Mouse (Mus musculus): ENCODE measurements around the gene Dppa3.

DNA sequence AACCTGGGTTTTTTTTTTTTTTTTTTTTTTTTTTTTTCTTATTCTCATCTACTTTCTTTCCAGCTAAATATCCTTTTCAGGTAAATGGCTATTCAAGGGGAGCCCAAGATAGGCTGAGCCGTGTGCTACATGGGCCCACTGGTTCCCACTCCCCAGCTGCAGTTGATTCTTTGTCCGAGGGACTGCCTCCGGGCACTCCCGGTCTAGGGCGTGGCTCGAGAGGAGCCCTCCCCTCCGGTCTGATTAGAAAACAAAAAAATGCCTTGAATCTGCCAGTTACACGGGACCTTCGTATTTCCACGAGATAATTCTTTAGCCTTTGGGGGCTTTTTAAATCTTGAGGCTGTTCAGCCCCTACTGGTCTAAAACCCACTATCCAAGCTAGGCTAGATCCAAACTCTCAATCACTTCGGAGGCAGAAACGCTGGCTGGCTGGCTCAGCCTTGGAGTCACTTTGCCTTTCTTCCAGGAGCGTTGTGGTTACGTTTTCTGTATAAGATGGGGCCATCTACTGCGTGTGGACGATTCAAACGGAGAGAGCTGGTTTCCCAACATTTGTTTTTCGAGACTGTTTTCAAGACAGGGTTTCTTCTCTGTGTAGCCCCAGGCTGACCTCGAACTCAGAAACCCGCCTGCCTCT is 1.4 kb downstream of the Dppa3 start:
- TF ChIP-seq POLR2A (IDR thresholded peaks at IDR 0.05; ENCODE audit: extremely low read depth, insufficient read depth, low read length) (no peak), CTCF (IDR thresholded peaks at IDR 0.05; ENCODE audit: extremely low read depth, insufficient read depth, low read length) (no peak)

Measured in cortical plate, adult 2 months (tissue).